Mouse (Mus musculus): ENCODE measurements around the gene Tspan31. TPM values are rescaled to one million over a fixed set of nuclear protein-coding genes. Genes with fewer than 3 reads are reported as not detected.
"Not testable (repeated sequence)": the region's sequence is repeated elsewhere in the genome, so short reads cannot be mapped to it uniquely, and the experiment has no call there.

Gene Tspan31
- polyA plus RNA-seq, 1 experiment from 2014 or later = 96.7 TPM

- not testable (repeated sequence) for ATAC-seq (ENCODE audit: low read depth); H3K9ac ChIP-seq (ENCODE audit: low read depth, low read length); H3K9me3 ChIP-seq (replicated peaks; ENCODE audit: control insufficient read depth, low read length); H3K4me3 ChIP-seq (ENCODE audit: low read depth, low read length); H3K27ac ChIP-seq (ENCODE audit: low read length); H3K4me2 ChIP-seq (ENCODE audit: low read depth, low read length)
- peaks cover 23% of the 10 kb centered on the region for H3K36me3 ChIP-seq (ENCODE audit: control insufficient read depth, insufficient read depth)
- 77% methylated on average over 4 of the region's 4 CpGs for WGBS (ENCODE audit: insufficient replicate concordance)
- H3K4me1 ChIP-seq (ENCODE audit: control insufficient read depth, low read depth, low read length) = peaks cover 26% of the 10 kb centered on the region
- peaks cover 51% of the 10 kb centered on the region for H3K27me3 ChIP-seq (ENCODE audit: control insufficient read depth, insufficient read depth, low read depth, low read length)
Observed at GRCm38 (mm10) chr10:127062101-127062500, 8.0 kb downstream of the Tspan31 start.

- H3K27me3 ChIP-seq (ENCODE audit: control insufficient read depth, insufficient read depth, low read depth, low read length) = peaks cover 51% of the 10 kb centered on the region
- WGBS (ENCODE audit: insufficient replicate concordance) = 71% methylated on average over 2 of the region's 2 CpGs
- H3K36me3 ChIP-seq (ENCODE audit: control insufficient read depth, insufficient read depth) = peaks cover 17% of the 10 kb centered on the region
- no peak for ATAC-seq (ENCODE audit: low read depth)
- no peak overlapping the region for H3K9ac ChIP-seq (ENCODE audit: low read depth, low read length)
- H3K4me2 ChIP-seq (ENCODE audit: low read depth, low read length) = no peak overlapping the region
- no peak overlapping the region for H3K4me3 ChIP-seq (ENCODE audit: low read depth, low read length)
- H3K9me3 ChIP-seq (replicated peaks; ENCODE audit: control insufficient read depth, low read length) = no peaks in the 10 kb centered on the region
- peaks cover 26% of the 10 kb centered on the region for H3K4me1 ChIP-seq (ENCODE audit: control insufficient read depth, low read depth, low read length)
- no peak overlapping the region for H3K27ac ChIP-seq (ENCODE audit: low read length)
Observed at GRCm38 (mm10) chr10:127061513-127061912, 8.6 kb downstream of the Tspan31 start.

GRCm38 (mm10) chr10:127061085-127061484 is 9.0 kb downstream of the Tspan31 start:
- Histone ChIP-seq H3K9ac (ENCODE audit: low read depth, low read length) (no peak overlapping the region), H3K4me1 (ENCODE audit: control insufficient read depth, low read depth, low read length) (peaks cover 26% of the 10 kb centered on the region), H3K27ac (ENCODE audit: low read length) (no peak overlapping the region), H3K36me3 (ENCODE audit: control insufficient read depth, insufficient read depth) (peaks cover 13% of the 10 kb centered on the region), H3K27me3 (ENCODE audit: control insufficient read depth, insufficient read depth, low read depth, low read length) (peaks cover 51% of the 10 kb centered on the region), H3K9me3 (replicated peaks; ENCODE audit: control insufficient read depth, low read length) (no peaks in the 10 kb centered on the region), H3K4me3 (ENCODE audit: low read depth, low read length) (no peak overlapping the region), H3K4me2 (ENCODE audit: low read depth, low read length) (no peak overlapping the region)
- ATAC-seq (ENCODE audit: low read depth) = no peak
- 55% methylated on average over 5 of the region's 5 CpGs for WGBS (ENCODE audit: insufficient replicate concordance)

GRCm38 (mm10) chr10:127059968-127060916 is 9.8 kb downstream of the Tspan31 start, which contains the start of gene March9:
March9 (minus strand) TSS chr10:127060184.
- Histone ChIP-seq H3K27ac (ENCODE audit: low read length) (no peak within 1 kb of the TSS), H3K36me3 (ENCODE audit: control insufficient read depth, insufficient read depth) (peaks cover 5% of the 10 kb centered on the region), H3K4me1 (ENCODE audit: control insufficient read depth, low read depth, low read length) (peaks cover 21% of the 10 kb centered on the region), H3K9me3 (replicated peaks; ENCODE audit: control insufficient read depth, low read length) (no peaks in the 10 kb centered on the region), H3K9ac (ENCODE audit: low read depth, low read length) (peak within 1 kb of the TSS; percentile 46), H3K27me3 (ENCODE audit: control insufficient read depth, insufficient read depth, low read depth, low read length) (peaks cover 53% of the 10 kb centered on the region), H3K4me2 (ENCODE audit: low read depth, low read length) (peak within 1 kb of the TSS; percentile 87), H3K4me3 (ENCODE audit: low read depth, low read length) (peak within 1 kb of the TSS; percentile 62)
- no peak for ATAC-seq (ENCODE audit: low read depth)
- WGBS (ENCODE audit: insufficient replicate concordance) = under 1% methylated on average over 53 of the region's 72 CpGs

GRCm38 (mm10) chr10:127059174-127059967 is 10.7 kb downstream of the Tspan31 start:
- no peak overlapping the region for H3K27ac ChIP-seq (ENCODE audit: low read length)

GRCm38 (mm10) chr10:127058708-127059107 is 11.4 kb downstream of the Tspan31 start:
- ATAC-seq (ENCODE audit: low read depth) = no peak
- Histone ChIP-seq H3K4me3 (ENCODE audit: low read depth, low read length) (no peak overlapping the region), H3K4me2 (ENCODE audit: low read depth, low read length) (0 out of 2 replicates have a peak overlapping the region, but pooled peaks have one; percentile 87), H3K36me3 (ENCODE audit: control insufficient read depth, insufficient read depth) (no peaks in the 10 kb centered on the region), H3K4me1 (ENCODE audit: control insufficient read depth, low read depth, low read length) (peaks cover 13% of the 10 kb centered on the region), H3K9ac (ENCODE audit: low read depth, low read length) (no peak overlapping the region), H3K27me3 (ENCODE audit: control insufficient read depth, insufficient read depth, low read depth, low read length) (peaks cover 56% of the 10 kb centered on the region), H3K27ac (ENCODE audit: low read length) (no peak overlapping the region), H3K9me3 (replicated peaks; ENCODE audit: control insufficient read depth, low read length) (no peaks in the 10 kb centered on the region)
- WGBS (ENCODE audit: insufficient replicate concordance) = 10% methylated on average over 8 of the region's 8 CpGs

More at GRCm38 (mm10) chr10:127059174-127059967, 10.7 kb downstream of the Tspan31 start:
- Histone ChIP-seq H3K9ac (ENCODE audit: low read depth, low read length) (peak overlapping the region; percentile 46), H3K4me2 (ENCODE audit: low read depth, low read length) (peak overlapping the region; percentile 87), H3K4me1 (ENCODE audit: control insufficient read depth, low read depth, low read length) (peaks cover 13% of the 10 kb centered on the region), H3K4me3 (ENCODE audit: low read depth, low read length) (peak overlapping the region; percentile 62), H3K36me3 (ENCODE audit: control insufficient read depth, insufficient read depth) (no peaks in the 10 kb centered on the region), H3K27me3 (ENCODE audit: control insufficient read depth, insufficient read depth, low read depth, low read length) (peaks cover 54% of the 10 kb centered on the region), H3K9me3 (replicated peaks; ENCODE audit: control insufficient read depth, low read length) (no peaks in the 10 kb centered on the region)
- no peak for ATAC-seq (ENCODE audit: low read depth)
- 2% methylated on average over 47 of the region's 92 CpGs for WGBS (ENCODE audit: insufficient replicate concordance)

- Histone ChIP-seq H3K27me3 (ENCODE audit: control insufficient read depth, insufficient read depth, low read depth, low read length) (peaks cover 59% of the 10 kb centered on the region), H3K36me3 (ENCODE audit: control insufficient read depth, insufficient read depth) (no peaks in the 10 kb centered on the region), H3K9ac (ENCODE audit: low read depth, low read length) (no peak overlapping the region), H3K4me3 (ENCODE audit: low read depth, low read length) (no peak overlapping the region), H3K4me2 (ENCODE audit: low read depth, low read length) (no peak overlapping the region), H3K4me1 (ENCODE audit: control insufficient read depth, low read depth, low read length) (peaks cover 13% of the 10 kb centered on the region), H3K9me3 (replicated peaks; ENCODE audit: control insufficient read depth, low read length) (no peaks in the 10 kb centered on the region), H3K27ac (ENCODE audit: low read length) (no peak overlapping the region)
- ATAC-seq (ENCODE audit: low read depth) = no peak
- WGBS (ENCODE audit: insufficient replicate concordance) = 0% methylated on average over 9 of the region's 9 CpGs
Observed at GRCm38 (mm10) chr10:127058161-127058560, 11.9 kb downstream of the Tspan31 start.

- Histone ChIP-seq H3K4me2 (ENCODE audit: low read depth, low read length) (no peak overlapping the region), H3K27ac (ENCODE audit: low read length) (no peak overlapping the region), H3K9ac (ENCODE audit: low read depth, low read length) (no peak overlapping the region), H3K4me3 (ENCODE audit: low read depth, low read length) (no peak overlapping the region), H3K9me3 (replicated peaks; ENCODE audit: control insufficient read depth, low read length) (no peaks in the 10 kb centered on the region), H3K36me3 (ENCODE audit: control insufficient read depth, insufficient read depth) (no peaks in the 10 kb centered on the region), H3K27me3 (ENCODE audit: control insufficient read depth, insufficient read depth, low read depth, low read length) (peaks cover 58% of the 10 kb centered on the region), H3K4me1 (ENCODE audit: control insufficient read depth, low read depth, low read length) (peaks cover 10% of the 10 kb centered on the region)
- WGBS (ENCODE audit: insufficient replicate concordance) = 72% methylated on average over 20 of the region's 20 CpGs
- no peak for ATAC-seq (ENCODE audit: low read depth)
Observed at GRCm38 (mm10) chr10:127056490-127056889, 13.6 kb downstream of the Tspan31 start.
